Mouse (Mus musculus) bone marrow, adult 2 months (tissue): Measurements from ENCODE around the gene Ing2.

ENCODE experiments used
- CTCF ChIP-seq: fragments of 200-500 bp; IDR thresholded peaks from 2 replicates; pipeline ENCODE4 v1.5.1; 2011; ENCODE audit warnings: low read length, control low read depth; ENCODE audit not compliant: control insufficient read depth, insufficient read depth
- POLR2A ChIP-seq: fragments of 200-500 bp; IDR thresholded peaks from 2 replicates; pipeline ENCODE4 v1.6.1; 2011; ENCODE audit warnings: low read depth, mild to moderate bottlenecking, control low read depth, low read length, borderline replicate concordance; ENCODE audit not compliant: control insufficient read depth

DNA sequence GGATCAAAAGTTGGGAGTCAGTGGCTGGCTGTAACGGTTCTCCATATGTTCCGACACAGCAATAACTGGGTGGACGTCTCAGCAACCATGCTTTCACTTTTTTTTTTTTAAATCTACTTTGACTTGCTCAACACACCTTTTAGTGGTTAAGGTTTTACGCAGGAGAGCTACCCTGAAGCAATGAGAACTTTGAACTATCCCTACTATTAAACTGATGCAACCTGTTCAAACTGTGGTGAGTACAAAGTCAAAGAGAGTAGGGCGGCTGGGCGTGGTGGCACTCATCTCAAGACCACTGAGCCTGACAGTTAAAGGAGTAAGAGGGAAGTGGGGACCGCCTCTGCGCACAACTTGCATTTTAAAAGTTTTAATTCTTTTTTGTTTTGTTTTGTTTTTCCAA lies 31.4 kb upstream of the Ing2 start:
- TF ChIP-seq POLR2A, result no peak
- no peak for TF ChIP-seq CTCF
